ENCODE assay signal across 14 mouse cellular contexts in genomic region chr1:106387264-106387663, GRCm38 (mm10).
"Had no signal": no experiment of that assay in that cellular context is flagged by ENCODE, and none has a peak within 500 bp of the region (broad histone marks: within the 10 kb centered on the region; RNA-seq: fewer than 3 reads in every experiment).

No protein-coding gene starts in this region.

- H3K4me3 ChIP-seq: layer of hippocampus, adult 2 months; liver, embryonic 13.5 days had no signal

- H3K27me3 ChIP-seq: liver, embryonic 13.5 days had no signal

- H3K9ac ChIP-seq: liver, embryonic 13.5 days had no signal

- H3K4me1 ChIP-seq: liver, embryonic 13.5 days had no signal

- DNase-seq: kidney, postnatal 25 days; layer of hippocampus, adult 9-11 months; liver, embryonic 13.5 days; lung, adult 2 months; lung, postnatal 14 days; lung, postnatal 4 days; midbrain, embryonic 14.5 days; thymus, adult 2 months; thymus, postnatal 14 days; thymus, postnatal 4 days had no signal

- H3K27ac ChIP-seq: kidney, postnatal 0 days; layer of hippocampus, adult 2 months; liver, embryonic 13.5 days; stomach, postnatal 0 days had no signal

- H3K9me3 ChIP-seq: liver, embryonic 13.5 days had no signal

- H3K4me2 ChIP-seq: liver, embryonic 13.5 days; midbrain, embryonic 11.5 days had no signal
